Mouse (Mus musculus) CH12.LX (cell line): ENCODE data around the gene Zfp281. TPM values are rescaled to one million over a fixed set of nuclear protein-coding genes. Genes with fewer than 3 reads are reported as not detected.

Experiments
- DNase-seq: peaks from one replicate; pipeline ENCODE4 v3.0.0-alpha.2; 2013; ENCODE audit errors: extremely low read depth
- H3K27ac ChIP-seq: 2 replicates; pipeline ENCODE4 v1.5.1; 2012; ENCODE audit warnings: low read depth, mild to moderate bottlenecking, control low read depth, moderate library complexity; ENCODE audit not compliant: insufficient read depth
- H3K27me3 ChIP-seq: replicated peaks from 2 replicates; pipeline ENCODE3; 2012; ENCODE audit warnings: inconsistent platforms
- H3K36me3 ChIP-seq, 2 experiments: replicated peaks in 1 of 2; 2 replicates each; pipeline versions ENCODE3 to v1.6.1; 2012; ENCODE audit warnings: inconsistent platforms in 1 of 2, low read length in 1 of 2, mild to moderate bottlenecking in 1 of 2, mixed read lengths in 1 of 2, moderate library complexity in 1 of 2; ENCODE audit not compliant: control insufficient read depth in 1 of 2, insufficient read depth in 1 of 2
- H3K4me1 ChIP-seq, 2 experiments: 2 replicates each; pipeline ENCODE4 v1.6.1; 2012; ENCODE audit warnings: inconsistent platforms in 1 of 2, moderate library complexity in 1 of 2; ENCODE audit not compliant: insufficient read depth in 2 of 2, control insufficient read depth in 1 of 2
- H3K4me2 ChIP-seq: 2 replicates; pipeline ENCODE4 v1.6.1; 2012; ENCODE audit warnings: low read depth, mild to moderate bottlenecking, control low read depth; ENCODE audit not compliant: poor library complexity, insufficient read depth, severe bottlenecking
- H3K4me3 ChIP-seq, 3 experiments: fragments of 150-350 bp in 1 of 3; sonication (generic) in 1 of 3; replicated peaks in 1 of 3; 2 replicates each; pipeline versions ENCODE3 to v1.5.1; 2011 to 2012; ENCODE audit warnings: low read depth in 2 of 3, low read length in 2 of 3, mild to moderate bottlenecking in 2 of 3, moderate library complexity in 2 of 3, control low read depth in 1 of 3, improper control_type of control experiment in 1 of 3, inconsistent platforms in 1 of 3, mixed read lengths in 1 of 3; ENCODE audit not compliant: poor library complexity in 1 of 3
- H3K79me2 ChIP-seq: replicated peaks from 2 replicates; pipeline ENCODE4 v1.6.1; 2012; ENCODE audit warnings: mild to moderate bottlenecking, moderate library complexity; ENCODE audit not compliant: control insufficient read depth, poor library complexity, insufficient read depth, severe bottlenecking; ENCODE audit errors: extremely low read depth
- H3K9ac ChIP-seq: 2 replicates; pipeline ENCODE4 v1.6.1; 2012; ENCODE audit warnings: low read depth, mild to moderate bottlenecking, control low read depth, moderate library complexity; ENCODE audit not compliant: insufficient read depth
- H3K9me3 ChIP-seq: replicated peaks from 2 replicates; pipeline ENCODE3; 2012; ENCODE audit warnings: low read length, inconsistent platforms, mixed read lengths
- CHD2 ChIP-seq: IDR thresholded peaks from 2 replicates; pipeline ENCODE4 v1.6.1; 2011; ENCODE audit warnings: low read length, improper control_type of control experiment
- ELF1 ChIP-seq: IDR thresholded peaks from 2 replicates; pipeline ENCODE4 v1.6.1; 2014; ENCODE audit warnings: low read depth, mild to moderate bottlenecking, inconsistent platforms, low read length, improper control_type of control experiment
- ETS1 ChIP-seq: conservative IDR thresholded peaks from 2 replicates; pipeline ENCODE4 v1.6.1; 2012; ENCODE audit warnings: low read depth, mild to moderate bottlenecking, inconsistent platforms, low read length, improper control_type of control experiment, moderate library complexity
- GABPA ChIP-seq: IDR thresholded peaks from 2 replicates; pipeline ENCODE4 v1.6.1; 2012; ENCODE audit warnings: low read depth, low read length, improper control_type of control experiment, inconsistent platforms; ENCODE audit not compliant: insufficient replicate concordance
- IRF4 ChIP-seq: IDR thresholded peaks from 2 replicates; pipeline ENCODE4 v1.6.1; 2014; ENCODE audit warnings: low read depth, mild to moderate bottlenecking, inconsistent platforms, low read length, improper control_type of control experiment
- JUN ChIP-seq: IDR thresholded peaks from 2 replicates; pipeline ENCODE4 v1.6.1; 2011; ENCODE audit warnings: low read depth, mild to moderate bottlenecking, low read length, improper control_type of control experiment, moderate library complexity; ENCODE audit not compliant: insufficient read depth
- JUND ChIP-seq: conservative IDR thresholded peaks from 2 replicates; pipeline ENCODE4 v1.6.1; 2011; ENCODE audit warnings: low read depth, low read length, improper control_type of control experiment
- KAT2A ChIP-seq: IDR thresholded peaks from 2 replicates; pipeline ENCODE4 v1.6.1; 2012; ENCODE audit warnings: low read length, improper control_type of control experiment, inconsistent platforms; ENCODE audit not compliant: insufficient replicate concordance
- MXI1 ChIP-seq: IDR thresholded peaks from 2 replicates; pipeline ENCODE4 v1.6.1; 2011; ENCODE audit warnings: mild to moderate bottlenecking, low read depth, low read length, improper control_type of control experiment
- MYC ChIP-seq: IDR thresholded peaks from 2 replicates; pipeline ENCODE4 v1.6.1; 2011; ENCODE audit warnings: low read depth, mild to moderate bottlenecking, improper control_type of control experiment, low read length
- NELFE ChIP-seq: IDR thresholded peaks from 2 replicates; pipeline ENCODE4 v1.6.1; 2011; ENCODE audit warnings: low read depth, low read length, improper control_type of control experiment
- POLR2A ChIP-seq: IDR thresholded peaks from 2 replicates; pipeline ENCODE4 v1.6.1; 2011; ENCODE audit warnings: low read depth, mild to moderate bottlenecking, improper control_type of control experiment, low read length
- POLR2AphosphoS2 ChIP-seq: IDR thresholded peaks from 2 replicates; pipeline ENCODE4 v1.6.1; 2011; ENCODE audit warnings: low read depth, low read length, improper control_type of control experiment
- TBP ChIP-seq: conservative IDR thresholded peaks from 2 replicates; pipeline ENCODE4 v1.6.1; 2011; ENCODE audit warnings: low read depth, low read length, improper control_type of control experiment
- TCF12 ChIP-seq: IDR thresholded peaks from 2 replicates; pipeline ENCODE4 v1.6.1; 2014; ENCODE audit warnings: low read depth, mild to moderate bottlenecking, inconsistent platforms, low read length, improper control_type of control experiment
- USF1 ChIP-seq: IDR thresholded peaks from 2 replicates; pipeline ENCODE4 v1.6.1; 2014; ENCODE audit warnings: low read depth, mild to moderate bottlenecking, inconsistent platforms, low read length, improper control_type of control experiment
- ZKSCAN1 ChIP-seq: IDR thresholded peaks from 2 replicates; pipeline ENCODE4 v1.6.1; 2012; ENCODE audit warnings: low read depth, inconsistent platforms, low read length, improper control_type of control experiment, borderline replicate concordance
- dilution Hi-C: fragments of 300-500 bp; cut with MboI; formaldehyde crosslinking; loops from 2 replicates; pipeline ENCODE4 v1.14.3; 2020; ENCODE audit warnings: low sequenced_read_pairs; ENCODE audit not compliant: extremely low pct_unique_long_range_greater_than_20kb, extremely low pct_ligation_motif_present
- in situ Hi-C: fragments of 300-500 bp; cut with MboI; formaldehyde crosslinking; loops from 3 replicates; pipeline ENCODE4 v1.14.3; 2019; ENCODE audit warnings: low sequenced_read_pairs, low pct_ligation_motif_present, low pct_unique_long_range_greater_than_20kb, mixed read lengths
- polyA plus RNA-seq: library from polyadenylated mRNA; unstranded; fragments of >175 nt; gene quantifications from 2 replicates; pipeline ENCODE4 v1.2.1, GENCODE M21; 2012; ENCODE audit warnings: low read depth; ENCODE audit not compliant: insufficient read length
- total RNA-seq, 2 experiments: library from RNA; depleted of rRNA; stranded (reverse); fragments of 300-350 nt in 1 of 2; fragments of >200 nt in 1 of 2; gene quantifications; 2 replicates each; pipeline ENCODE4 v1.2.3; 2012 to 2014

Zfp281 gene
- total and polyA plus RNA-seq, 3 experiments = 17.2 to 39.5 (median 20.7) TPM

DNA sequence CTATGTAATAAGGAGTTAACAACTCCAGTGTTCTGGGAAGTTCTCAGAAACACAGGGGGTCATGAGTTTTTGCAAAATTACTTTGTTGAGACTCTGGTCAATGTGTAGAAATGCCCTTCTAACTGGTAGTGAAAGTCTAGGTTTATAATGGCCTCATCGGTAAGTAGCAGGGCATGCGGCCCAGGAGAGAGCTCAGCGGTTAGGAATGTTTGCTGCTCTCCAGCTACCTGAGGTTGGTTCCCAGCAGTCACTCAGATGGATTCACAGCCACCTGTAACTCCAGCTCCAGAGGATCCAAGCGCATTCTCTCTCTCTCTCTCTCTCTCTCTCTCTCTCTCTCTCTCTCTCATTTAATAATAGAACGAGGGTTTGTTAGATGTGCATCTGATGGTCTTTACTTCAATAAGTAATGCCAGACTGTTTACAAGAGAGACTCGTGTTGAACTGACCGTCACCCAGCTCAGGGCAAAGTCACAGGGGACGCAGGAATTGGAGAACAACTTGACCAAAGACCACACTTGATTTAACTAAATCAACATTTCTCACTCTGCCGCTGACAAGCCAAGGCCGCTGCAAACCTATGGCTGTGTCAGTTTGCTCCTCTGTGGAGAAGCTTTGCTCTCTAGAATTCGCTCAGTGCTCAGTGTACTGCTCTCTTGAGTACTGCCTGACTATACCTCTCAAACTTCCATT lies 9.8 kb upstream of the Zfp281 start:
- Histone ChIP-seq H3K9ac (no peak overlapping the region), H3K27me3 (no peaks in the 10 kb centered on the region), H3K79me2 (no peaks in the 10 kb centered on the region), H3K4me3 (no peak overlapping the region), H3K27ac (no peak overlapping the region), H3K9me3 (no peaks in the 10 kb centered on the region), H3K36me3 (no peaks in the 10 kb centered on the region), H3K4me2 (no peak overlapping the region), H3K4me1 (peaks cover 11 to 28% of the 10 kb centered on the region in 2 experiments)
- in situ Hi-C loops = no loop called here
- no peak for TF ChIP-seq POLR2A
- no peak for TF ChIP-seq IRF4
- TF ChIP-seq TBP = no peak
- no peak for TF ChIP-seq MXI1
- dilution Hi-C loops = no loop called here
- no peak for DNase-seq

DNA sequence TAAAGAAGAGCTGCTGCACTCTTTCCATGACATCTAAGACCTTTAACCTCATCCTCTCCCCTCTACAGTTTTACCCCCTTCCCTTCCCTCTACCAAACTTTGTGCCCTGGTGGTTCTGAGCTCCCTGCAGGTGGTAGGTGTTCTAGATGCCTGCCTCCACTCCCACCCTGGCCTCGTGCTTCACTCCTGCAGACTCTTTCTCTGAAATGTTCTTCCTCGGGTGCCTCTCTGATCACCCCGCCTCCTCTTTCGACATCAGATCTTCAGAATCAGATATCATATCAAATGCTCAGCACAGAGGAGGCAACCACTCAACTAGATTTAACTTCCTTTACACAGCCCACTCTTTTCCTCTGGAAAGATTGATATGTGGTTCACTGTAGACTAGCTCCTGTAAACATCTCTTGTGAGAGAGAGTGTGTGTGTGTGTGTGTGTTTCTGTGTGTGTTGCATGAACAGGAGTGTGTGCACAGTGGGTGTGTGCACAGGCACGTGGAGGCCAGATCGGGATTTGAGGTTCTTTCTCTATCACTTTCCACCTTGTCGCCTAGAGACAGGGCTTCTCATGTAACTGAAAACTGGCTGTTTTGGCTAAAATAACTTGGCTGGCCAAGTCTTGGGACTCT lies 7.4 kb upstream of the Zfp281 start:
- Histone ChIP-seq H3K4me3 (no peak overlapping the region), H3K9ac (no peak overlapping the region), H3K27ac (no peak overlapping the region), H3K27me3 (no peaks in the 10 kb centered on the region), H3K4me2 (no peak overlapping the region), H3K36me3 (no peaks in the 10 kb centered on the region), H3K9me3 (no peaks in the 10 kb centered on the region), H3K4me1 (peaks cover 7 to 21% of the 10 kb centered on the region in 2 experiments), H3K79me2 (no peaks in the 10 kb centered on the region)
- TF ChIP-seq TCF12 (no peak), ZKSCAN1 (no peak), POLR2AphosphoS2 (no peak), POLR2A (no peak), ELF1 (no peak), MYC (no peak), NELFE (no peak), KAT2A (no peak), TBP (no peak), CHD2 (no peak), ETS1 (no peak)
- in situ Hi-C loops (no loop called here), dilution Hi-C loops (no loop called here)
- no peak for DNase-seq

GRCm38 (mm10) chr1:136618570-136618969 lies 6.1 kb upstream of the Zfp281 start:
- no peak overlapping the region for H3K4me3 ChIP-seq
- H3K9me3 ChIP-seq = no peaks in the 10 kb centered on the region
- TF ChIP-seq JUND = no peak
- no peak for TF ChIP-seq USF1
- TF ChIP-seq ETS1 = no peak
- no peak for TF ChIP-seq NELFE
- TF ChIP-seq JUN = no peak
- no peak for TF ChIP-seq GABPA
- H3K79me2 ChIP-seq = no peaks in the 10 kb centered on the region
- no peak overlapping the region for H3K9ac ChIP-seq
- DNase-seq = no peak
- no peak overlapping the region for H3K4me2 ChIP-seq
- no peaks in the 10 kb centered on the region for H3K36me3 ChIP-seq
- peaks cover 5 to 18% of the 10 kb centered on the region in 2 experiments; a peak in 3 of 4 replicates for H3K4me1 ChIP-seq
- no peaks in the 10 kb centered on the region for H3K27me3 ChIP-seq
- in situ Hi-C loops (no loop called here), dilution Hi-C loops (no loop called here)
- no peak overlapping the region for H3K27ac ChIP-seq
